Comparison of ENCODE assay signal across 30 mouse cellular contexts in the genomic region with DNA sequence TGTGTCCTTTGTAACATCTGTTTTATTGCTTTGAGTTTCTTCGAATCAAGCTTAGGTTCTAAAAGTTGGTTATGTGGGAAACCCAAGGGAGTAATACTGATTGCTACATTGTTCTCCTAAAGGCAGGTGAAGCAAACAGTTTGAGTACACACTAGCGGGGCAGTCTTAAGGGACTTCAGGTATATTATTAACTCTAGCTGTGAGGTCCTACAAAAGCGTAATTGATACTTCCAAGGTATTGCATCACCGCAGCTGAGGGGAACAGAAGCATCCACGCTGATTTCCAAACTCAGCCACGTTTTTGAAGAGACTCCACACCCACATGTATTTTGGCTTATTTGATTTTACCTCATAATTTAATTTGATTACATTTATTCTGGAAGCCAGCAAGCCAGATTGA. TPM values are rescaled to one million over a fixed set of nuclear protein-coding genes. Genes with fewer than 3 reads are reported as not detected.
A peak's percentile ranks its signal among the peaks of the same experiment; 100 is the strongest.
DNase-seq lines count a peak whose midpoint lies in the region; ATAC-seq and TF ChIP-seq lines count a peak whose summit lies in the region.
"Had no signal": no experiment of that assay in that cellular context is flagged by ENCODE, and none has a peak within 500 bp of the region (broad histone marks: within the 10 kb centered on the region; RNA-seq: fewer than 3 reads in every experiment).

No protein-coding gene starts in this region.

- H3K27ac ChIP-seq in kidney, embryonic 16.5 days (ENCODE audit: low read length) = no peak overlapping the region
- peak overlapping the region; percentile 67 for H3K27ac ChIP-seq in lung, embryonic 15.5 days
- H3K27ac ChIP-seq in stomach, postnatal 0 days (replicated peaks) = no peak overlapping the region
- H3K27ac ChIP-seq: forebrain, embryonic 13.5 days; hindbrain, embryonic 12.5 days; hindbrain, postnatal 0 days; kidney, postnatal 0 days; limb, embryonic 13.5 days; liver, embryonic 14.5 days had no signal

- no peaks in the 10 kb centered on the region for H3K9me3 ChIP-seq in kidney, embryonic 16.5 days (ENCODE audit: low read length)
- no peaks in the 10 kb centered on the region for H3K9me3 ChIP-seq in lung, embryonic 15.5 days
- H3K9me3 ChIP-seq in stomach, postnatal 0 days (ENCODE audit: control insufficient read depth, low read length) = no peaks in the 10 kb centered on the region
- H3K9me3 ChIP-seq: forebrain, embryonic 13.5 days; hindbrain, embryonic 12.5 days; limb, embryonic 13.5 days had no signal

- no peak overlapping the region for H3K9ac ChIP-seq in kidney, embryonic 16.5 days (replicated peaks; ENCODE audit: low read length)
- H3K9ac ChIP-seq in lung, embryonic 15.5 days = no peak overlapping the region
- H3K9ac ChIP-seq in stomach, postnatal 0 days (ENCODE audit: low read length) = no peak overlapping the region
- H3K9ac ChIP-seq: forebrain, embryonic 13.5 days; hindbrain, embryonic 12.5 days; limb, embryonic 13.5 days; liver, embryonic 14.5 days had no signal

- no peak for TF ChIP-seq CTCF in lung, adult 2 months (IDR thresholded peaks at IDR 0.05; ENCODE audit: insufficient read depth, low read length)
- no peak for TF ChIP-seq CTCF in stomach, postnatal 0 days (IDR thresholded peaks at IDR 0.05; ENCODE audit: low read depth)

- no peak for DNase-seq in kidney, adult 18-20 months
- no peak for DNase-seq in lung, adult 2 months
- peak; percentile 71 for DNase-seq in lung, postnatal 25 days (ENCODE audit: low spot score)
- no peak for DNase-seq in stomach, postnatal 0 days (ENCODE audit: low spot score)
- no peak for DNase-seq in cerebellum, adult 9-10 months
- DNase-seq: cerebellum, adult 8-10 months; thymus, adult 18-20 months; thymus, postnatal 36 days had no signal

- H3K36me3 ChIP-seq in kidney, embryonic 16.5 days (ENCODE audit: insufficient read depth, low read length) = no peaks in the 10 kb centered on the region
- H3K36me3 ChIP-seq in lung, embryonic 15.5 days = no peaks in the 10 kb centered on the region
- H3K36me3 ChIP-seq in stomach, postnatal 0 days (ENCODE audit: control insufficient read depth, insufficient read depth, low read length) = no peaks in the 10 kb centered on the region
- H3K36me3 ChIP-seq: hindbrain, embryonic 12.5 days; limb, embryonic 13.5 days had no signal

- H3K4me3 ChIP-seq in kidney, embryonic 16.5 days (ENCODE audit: low read length) = no peak overlapping the region
- H3K4me3 ChIP-seq in lung, embryonic 15.5 days = no peak overlapping the region
- no peak overlapping the region for H3K4me3 ChIP-seq in lung, adult 2 months (replicated peaks; ENCODE audit: extremely low read depth, low read depth, low read length)
- no peak overlapping the region for H3K4me3 ChIP-seq in stomach, postnatal 0 days (ENCODE audit: low read depth, low read length)
- H3K4me3 ChIP-seq: forebrain, embryonic 13.5 days; hindbrain, embryonic 12.5 days; limb, embryonic 13.5 days had no signal

- no peak for TF ChIP-seq EP300 in stomach, postnatal 0 days (optimal IDR thresholded peaks at IDR 0.05)

- H3K4me2 ChIP-seq in kidney, embryonic 16.5 days (replicated peaks; ENCODE audit: low read depth, low read length) = no peak overlapping the region
- 0 out of 2 replicates have a peak overlapping the region, but pooled peaks have one; percentile 0 for H3K4me2 ChIP-seq in lung, embryonic 15.5 days
- no peak overlapping the region for H3K4me2 ChIP-seq in stomach, postnatal 0 days (replicated peaks; ENCODE audit: low read depth)
- H3K4me2 ChIP-seq: forebrain, embryonic 13.5 days; heart, embryonic 11.5 days; hindbrain, embryonic 12.5 days; limb, embryonic 13.5 days; midbrain, embryonic 11.5 days had no signal

- H3K27me3 ChIP-seq in kidney, embryonic 16.5 days (ENCODE audit: insufficient read depth, low read length) = no peaks in the 10 kb centered on the region
- H3K27me3 ChIP-seq in lung, embryonic 15.5 days = no peaks in the 10 kb centered on the region
- H3K27me3 ChIP-seq in stomach, postnatal 0 days (ENCODE audit: control insufficient read depth, insufficient read depth, low read length) = no peaks in the 10 kb centered on the region
- H3K27me3 ChIP-seq: limb, embryonic 13.5 days; Patski had no signal

- TF ChIP-seq POLR2A in lung, adult 2 months (IDR thresholded peaks at IDR 0.05; ENCODE audit: borderline replicate concordance, extremely low read depth, low read depth, low read length) = no peak

- WGBS in kidney, embryonic 16.5 days = 43% methylated on average over 6 of the region's 6 CpGs
- 54% methylated on average over 6 of the region's 6 CpGs for WGBS in lung, embryonic 15.5 days
- 60% methylated on average over 6 of the region's 6 CpGs for WGBS in lung, adult 2 months
- WGBS in stomach, postnatal 0 days = 46% methylated on average over 6 of the region's 6 CpGs

- ATAC-seq in kidney, embryonic 16.5 days (ENCODE audit: low FRiP score, low TSS enrichment) = peak; percentile 61; the same call in 1 of the 2 replicates
- ATAC-seq in lung, embryonic 15.5 days (ENCODE audit: borderline replicate concordance, extremely low read depth, low FRiP score, low TSS enrichment) = peak; percentile 55; the same call in 1 of the 2 replicates
- ATAC-seq in stomach, postnatal 0 days (ENCODE audit: low FRiP score, low TSS enrichment) = peak; percentile 79
- ATAC-seq in megakaryocyte, adult 5-6 weeks (ENCODE audit: poor library complexity, severe bottlenecking) = no peak
- ATAC-seq: forebrain, embryonic 13.5 days; Patski had no signal

- H3K4me1 ChIP-seq in kidney, embryonic 16.5 days (ENCODE audit: insufficient read depth, low read length) = peaks cover 9% of the 10 kb centered on the region
- H3K4me1 ChIP-seq in lung, embryonic 15.5 days = peaks cover 34% of the 10 kb centered on the region
- H3K4me1 ChIP-seq in lung, adult 2 months (ENCODE audit: control insufficient read depth, insufficient read depth, low read length) = peaks cover 6% of the 10 kb centered on the region; the same call in 1 of the 2 replicates
- H3K4me1 ChIP-seq in stomach, postnatal 0 days (replicated peaks; ENCODE audit: control insufficient read depth, insufficient read depth) = no peaks in the 10 kb centered on the region
- H3K4me1 ChIP-seq: hindbrain, embryonic 12.5 days had no signal

RNA-seq across cellular contexts. Expression of a gene that starts 6.2 kb away (rescaled TPM):
- polyA plus RNA-seq in kidney, embryonic 16.5 days (2015; fragmentation: Nextera tagmentation; extraction: Ambion mirVana) = 34.2 and 39.0 TPM in 2 replicates
- polyA plus RNA-seq in lung, embryonic 15.5 days (2015; fragmentation: Nextera tagmentation; extraction: Ambion mirVana) = 31.3 and 38.6 TPM in 2 replicates
- 59.4 and 59.9 TPM in 2 replicates for polyA plus RNA-seq in lung, adult 2 months (2012; rRNA removed)
- 17.0 and 19.4 TPM in 2 replicates for polyA plus RNA-seq in stomach, postnatal 0 days (2015; fragmentation: Nextera tagmentation; extraction: Ambion mirVana)
- total RNA-seq in megakaryocyte, adult 5-6 weeks (2015) = 12.7 and 19.7 TPM in 2 replicates
- 8.8 and 9.7 TPM in 2 replicates for total RNA-seq in megakaryocyte, adult 5-6 weeks (2017)

RNA-seq across cellular contexts. Expression of a gene that starts 38.7 kb away (rescaled TPM):
- 15.0 and 15.6 TPM in 2 replicates for polyA plus RNA-seq in kidney, embryonic 16.5 days (2015; fragmentation: Nextera tagmentation; extraction: Ambion mirVana)
- polyA plus RNA-seq in lung, embryonic 15.5 days (2015; fragmentation: Nextera tagmentation; extraction: Ambion mirVana) = 0.15 and 0.19 TPM in 2 replicates
- polyA plus RNA-seq in lung, adult 2 months (2012; rRNA removed) = 0.09 and 0.24 TPM in 2 replicates
- 0.63 and 1.0 TPM in 2 replicates for polyA plus RNA-seq in stomach, postnatal 0 days (2015; fragmentation: Nextera tagmentation; extraction: Ambion mirVana)
- 0.68 TPM in 1 of 2 replicates, not detected in the other for total RNA-seq in megakaryocyte, adult 5-6 weeks (2015)
- not detected in 2 replicates for total RNA-seq in megakaryocyte, adult 5-6 weeks (2017)
- total RNA-seq: gastrocnemius, postnatal 14 days; heart, adult 18-20 months; heart, postnatal 36 days; hindbrain, postnatal 0 days; layer of hippocampus, adult 8-10 months; layer of hippocampus, postnatal 25 days; left cerebral cortex, adult 8-10 months; left cerebral cortex, postnatal 36 days; neutrophil, adult 5-6 weeks had no signal
- polyA plus RNA-seq: forebrain, embryonic 13.5 days; hindbrain, embryonic 12.5 days; midbrain, embryonic 16.5 days had no signal

RNA-seq across cellular contexts. Expression of a gene that starts 57.6 kb away (rescaled TPM):
- 104 and 111 TPM in 2 replicates for polyA plus RNA-seq in kidney, embryonic 16.5 days (2015; fragmentation: Nextera tagmentation; extraction: Ambion mirVana)
- polyA plus RNA-seq in lung, embryonic 15.5 days (2015; fragmentation: Nextera tagmentation; extraction: Ambion mirVana) = 173 and 178 TPM in 2 replicates
- polyA plus RNA-seq in lung, adult 2 months (2012; rRNA removed) = 131 and 150 TPM in 2 replicates
- 167 and 178 TPM in 2 replicates for polyA plus RNA-seq in stomach, postnatal 0 days (2015; fragmentation: Nextera tagmentation; extraction: Ambion mirVana)
- 1.1 TPM in 1 of 2 replicates, not detected in the other for total RNA-seq in megakaryocyte, adult 5-6 weeks (2015)
- total RNA-seq in megakaryocyte, adult 5-6 weeks (2017) = 0.07 TPM in 1 of 2 replicates, not detected in the other
- total RNA-seq: MEL had no signal
